Mouse (Mus musculus) spleen, postnatal 36 days (tissue): Measurements from ENCODE around the gene Adrb1.

Source experiments
- DNase-seq, 2 experiments: peaks; one replicate each; pipeline ENCODE4 v3.0.0; 2022; ENCODE audit warnings: low spot score in 2 of 2, mixed read lengths in 1 of 2

Gene Adrb1

GRCm38 (mm10) chr19:56721387-56722211 is at the start of gene Adrb1:
TSS of gene Adrb1 (plus strand) at chr19:56722199.
- DNase-seq = peak; percentile 16 to 24

GRCm38 (mm10) chr19:56675690-56676089 is 46.3 kb upstream of the Adrb1 start:
- DNase-seq = no peak

GRCm38 (mm10) chr19:56676506-56676905 is 45.5 kb upstream of the Adrb1 start:
- DNase-seq = no peak

GRCm38 (mm10) chr19:56677611-56678010 is 44.4 kb upstream of the Adrb1 start:
- DNase-seq = no peak

GRCm38 (mm10) chr19:56678516-56678915 is 43.5 kb upstream of the Adrb1 start:
- DNase-seq = no peak

- DNase-seq = no peak
Measured at GRCm38 (mm10) chr19:56679213-56679965, 42.6 kb upstream of the Adrb1 start.

GRCm38 (mm10) chr19:56679992-56680391 is 42.0 kb upstream of the Adrb1 start:
- DNase-seq = no peak

- DNase-seq = no peak
Measured at GRCm38 (mm10) chr19:56682297-56682696, 39.7 kb upstream of the Adrb1 start.

- no peak for DNase-seq
Measured at GRCm38 (mm10) chr19:56682843-56683242, 39.2 kb upstream of the Adrb1 start.

GRCm38 (mm10) chr19:56685515-56685914 is 36.5 kb upstream of the Adrb1 start:
- no peak for DNase-seq

- no peak for DNase-seq
Measured at GRCm38 (mm10) chr19:56686218-56686617, 35.8 kb upstream of the Adrb1 start.

- no peak for DNase-seq
Measured at GRCm38 (mm10) chr19:56687026-56687635, 34.9 kb upstream of the Adrb1 start.

- DNase-seq = no peak
Measured at GRCm38 (mm10) chr19:56687676-56688075, 34.3 kb upstream of the Adrb1 start.

GRCm38 (mm10) chr19:56688661-56689335 is 33.2 kb upstream of the Adrb1 start:
- no peak for DNase-seq

- DNase-seq = no peak
Measured at GRCm38 (mm10) chr19:56689493-56689892, 32.5 kb upstream of the Adrb1 start.

GRCm38 (mm10) chr19:56691103-56691502 is 30.9 kb upstream of the Adrb1 start:
- no peak for DNase-seq

GRCm38 (mm10) chr19:56692451-56692850 is 29.5 kb upstream of the Adrb1 start:
- DNase-seq = no peak

GRCm38 (mm10) chr19:56697370-56698144 is 24.4 kb upstream of the Adrb1 start:
- no peak for DNase-seq

- no peak for DNase-seq
Measured at GRCm38 (mm10) chr19:56700848-56701247, 21.2 kb upstream of the Adrb1 start.

GRCm38 (mm10) chr19:56701404-56702033 is 20.5 kb upstream of the Adrb1 start:
- DNase-seq = no peak

- no peak for DNase-seq
Measured at GRCm38 (mm10) chr19:56702039-56702438, 20.0 kb upstream of the Adrb1 start.
